Comparison of ENCODE assay signal across 8 mouse cellular contexts in the genomic region with DNA sequence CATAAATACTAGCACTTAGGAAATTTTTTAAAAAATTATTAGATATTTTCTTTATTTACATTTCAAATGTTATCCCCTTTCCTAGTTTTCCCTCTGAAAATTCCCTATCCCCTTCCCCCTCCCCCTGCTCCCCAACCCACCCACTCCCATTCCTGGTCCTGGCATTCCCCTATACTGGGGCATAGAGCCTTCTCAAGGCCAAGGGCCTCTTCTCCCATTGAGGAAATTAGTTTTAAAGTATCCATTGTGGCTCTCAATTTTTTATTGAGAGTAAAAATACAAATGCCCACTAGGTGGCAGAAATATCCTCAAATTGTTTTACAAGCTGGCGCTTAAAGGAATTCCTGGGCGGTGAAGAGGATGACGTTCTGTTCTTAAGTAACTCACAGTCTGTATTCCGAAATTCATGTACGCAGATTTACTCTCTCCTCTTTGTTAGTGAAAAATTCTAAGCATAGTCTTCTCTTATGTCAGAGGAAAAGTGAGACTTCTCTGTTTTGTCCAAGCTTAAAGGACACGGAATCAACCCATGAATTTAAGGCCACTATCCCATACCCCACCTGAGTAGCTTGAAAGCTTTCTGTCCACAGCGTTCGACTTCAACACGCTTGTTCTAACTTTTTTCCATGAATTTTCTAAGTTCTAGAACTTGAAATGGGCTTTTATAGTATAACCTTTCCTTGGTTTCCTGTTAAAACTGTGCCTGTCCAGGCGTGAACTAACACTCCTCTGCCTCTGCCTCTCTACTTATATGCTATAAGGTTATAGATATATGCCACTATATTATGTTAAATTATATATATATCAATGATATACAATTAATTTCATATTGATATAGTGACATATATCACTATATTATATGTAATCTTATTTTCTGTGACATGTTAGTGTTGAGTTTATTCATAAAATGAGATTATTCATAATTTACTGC. TPM values are rescaled to one million over a fixed set of nuclear protein-coding genes. Genes with fewer than 3 reads are reported as not detected.
DNase-seq lines count a peak whose midpoint lies in the region.

No protein-coding gene starts in this region.

- peak; percentile 25 to 75 for DNase-seq in cerebellum, postnatal 10 days
- no peak for DNase-seq in cerebellum, adult 8-10 months
- peak; percentile 6 to 54 for DNase-seq in left cerebral cortex, postnatal 25 days (ENCODE audit: low spot score in 2 of 2)
- DNase-seq in left cerebral cortex, postnatal 36 days (ENCODE audit: low spot score in 2 of 2), result no peak
- DNase-seq in fibroblast of lung, adult 2 months (ENCODE audit: low read depth), result peak; percentile 23
- DNase-seq in lung, postnatal 14 days, result peak; percentile 39
- DNase-seq in right cerebral cortex, postnatal 14 days, result no peak
- DNase-seq in frontal cortex, postnatal 10 days (ENCODE audit: low spot score in 2 of 2), result no peak

- intact Hi-C loops in left cerebral cortex, postnatal 25 days (cut with DNase I), result loop anchor here (2.0 kb wide), 1 partner anchor 186 kb away; no protein-coding TSS in a partner anchor
- intact Hi-C loops in left cerebral cortex, postnatal 36 days (cut with DNase I), result loop anchor here (5.0 kb wide), 2 partner anchors 62 to 182 kb away; no protein-coding TSS in a partner anchor

RNA-seq across cellular contexts. Expression of gene Fam162b, which starts 4.9 kb away (rescaled TPM):
- total RNA-seq in left cerebral cortex, postnatal 25 days (2021), result not detected
- not detected for total RNA-seq in left cerebral cortex, postnatal 36 days (2021)

RNA-seq across cellular contexts. Expression of gene Gprc6a, which starts 36.0 kb away (rescaled TPM):
- not detected for total RNA-seq in left cerebral cortex, postnatal 25 days (2021)
- total RNA-seq in left cerebral cortex, postnatal 36 days (2021), result not detected

Comparison
In these comparisons a context has a peak if more than half of its experiments do, and no peak if none do; other contexts are left out.
1. DNase-seq: peak in cerebellum, postnatal 10 days (2 of 2), left cerebral cortex, postnatal 25 days (2 of 2), fibroblast of lung, adult 2 months (single experiment) and lung, postnatal 14 days (single experiment); none in cerebellum, adult 8-10 months (single experiment), left cerebral cortex, postnatal 36 days (0 of 2), right cerebral cortex, postnatal 14 days (single experiment) and frontal cortex, postnatal 10 days (0 of 2).